Mouse (Mus musculus) liver, postnatal 0 days (tissue): ENCODE results near the gene Ebf3. TPM values are rescaled to one million over a fixed set of nuclear protein-coding genes. Genes with fewer than 3 reads are reported as not detected.

Experiments
- ATAC-seq: fragments of 200-750 bp; cut with Nextera tagmentation; 2 replicates; pipeline ENCODE4 v1.8.0; 2017; ENCODE audit warnings: mild to moderate bottlenecking, moderate library complexity
- DNase-seq: peaks from one replicate; pipeline ENCODE4 v3.0.0-alpha.2; 2016
- H3K27ac ChIP-seq: fragments of 300-500 bp; sonication (generic); 2 replicates; pipeline ENCODE4 v1.5.1; 2014; ENCODE audit warnings: antibody characterized with exemption, moderate library complexity, mild to moderate bottlenecking, low read depth
- H3K27me3 ChIP-seq: fragments of 300-500 bp; sonication (generic); 2 replicates; pipeline ENCODE4 v1.6.1; 2014; ENCODE audit warnings: low read length, control low read depth, mixed read lengths; ENCODE audit not compliant: insufficient read depth
- H3K36me3 ChIP-seq: fragments of 300-500 bp; sonication (generic); replicated peaks from 2 replicates; pipeline ENCODE4 v1.6.1; 2014; ENCODE audit warnings: mild to moderate bottlenecking, control low read depth, low read length, moderate library complexity, mixed read lengths; ENCODE audit not compliant: insufficient read depth
- H3K4me1 ChIP-seq: fragments of 300-500 bp; sonication (generic); 2 replicates; pipeline ENCODE4 v1.6.1; 2014; ENCODE audit warnings: antibody characterized with exemption, mild to moderate bottlenecking, control low read depth; ENCODE audit not compliant: insufficient read depth
- H3K4me2 ChIP-seq: fragments of 300-500 bp; sonication (generic); 2 replicates; pipeline ENCODE4 v1.6.1; 2014; ENCODE audit warnings: low read depth, mild to moderate bottlenecking, low read length, moderate library complexity, mixed read lengths
- H3K4me3 ChIP-seq: fragments of 300-500 bp; sonication (generic); 2 replicates; pipeline ENCODE4 v1.5.1; 2014; ENCODE audit warnings: low read depth, low read length
- H3K9ac ChIP-seq: fragments of 300-500 bp; sonication (generic); replicated peaks from 2 replicates; pipeline ENCODE4 v1.6.1; 2014; ENCODE audit warnings: mild to moderate bottlenecking, moderate library complexity
- H3K9me3 ChIP-seq: fragments of 300-500 bp; sonication (generic); 2 replicates; pipeline ENCODE4 v1.6.1; 2016; ENCODE audit warnings: mild to moderate bottlenecking, control low read depth, low read length, mixed read lengths
- CTCF ChIP-seq: sonication (generic); IDR thresholded peaks from 2 replicates; pipeline ENCODE4 v1.5.1; 2016; ENCODE audit warnings: antibody characterized with exemption, low read depth
- EP300 ChIP-seq: IDR thresholded peaks from 2 replicates; pipeline ENCODE4 v1.6.1; 2016; ENCODE audit warnings: antibody characterized with exemption, low read depth, mild to moderate bottlenecking
- WGBS: fragments of 180-500 bp; shearing (Covaris S2); extraction: QIAGEN DNeasy Blood & Tissue Kit; methylation state at CpG from one replicate; pipeline ENCODE4 v1.1.7; 2014; ENCODE audit not compliant: insufficient replicate concordance; 5-methylcytosine and 5-hydroxymethylcytosine counted together
- polyA plus RNA-seq: library from polyadenylated mRNA; unstranded; fragments of >200 nt; fragmentation: Nextera tagmentation; extraction: Ambion mirVana; gene quantifications from 2 replicates; pipeline ENCODE4 v1.2.1, GENCODE M21; 2015

The Ebf3 gene
- polyA plus RNA-seq, result 0.05 TPM in 1 of 2 replicates, not detected in the other

- DNase-seq (peak; percentile 74), ATAC-seq (peak; percentile 77)
- peaks cover 98% of the 10 kb centered on the region for H3K27me3 ChIP-seq
- H3K4me2 ChIP-seq, result peak within 1 kb of the TSS; percentile 86
- peak within 1 kb of the TSS; percentile 26; the same call in 1 of the 2 replicates for H3K9ac ChIP-seq
- H3K4me1 ChIP-seq, result peaks cover 15% of the 10 kb centered on the region
- no peaks in the 10 kb centered on the region for H3K36me3 ChIP-seq
- no peaks in the 10 kb centered on the region for H3K9me3 ChIP-seq
- TF ChIP-seq CTCF, result no peak
- TF ChIP-seq EP300, result no peak
- peak within 1 kb of the TSS; percentile 55 for H3K4me3 ChIP-seq
- WGBS, result 1% methylated on average over 69 of the region's 127 CpGs
- H3K27ac ChIP-seq, result no peak within 1 kb of the TSS
These were observed at the start of gene Ebf3 for GRCm38 (mm10) chr7:137313904-137314691. Gene Ebf3 (minus strand): TSS chr7:137314445.

GRCm38 (mm10) chr7:137346860-137347259 is 32.6 kb upstream of the Ebf3 start:
- no peak for TF ChIP-seq EP300
- no peak for TF ChIP-seq CTCF
- Histone ChIP-seq H3K36me3 (no peaks in the 10 kb centered on the region), H3K9me3 (no peaks in the 10 kb centered on the region), H3K4me2 (no peak overlapping the region), H3K27ac (no peak overlapping the region), H3K4me3 (no peak overlapping the region), H3K9ac (no peak overlapping the region), H3K4me1 (no peaks in the 10 kb centered on the region), H3K27me3 (no peaks in the 10 kb centered on the region)
- no peak for DNase-seq
- 69% methylated on average over 7 of the region's 7 CpGs for WGBS
- ATAC-seq, result no peak

- no peak overlapping the region for H3K4me3 ChIP-seq
- H3K4me2 ChIP-seq, result no peak overlapping the region
- WGBS, result 73% methylated on average over 10 of the region's 10 CpGs
- TF ChIP-seq CTCF, result no peak
- TF ChIP-seq EP300, result no peak
- ATAC-seq (no peak), DNase-seq (no peak)
- H3K9me3 ChIP-seq, result no peaks in the 10 kb centered on the region
- no peaks in the 10 kb centered on the region for H3K4me1 ChIP-seq
- H3K27ac ChIP-seq, result no peak overlapping the region
- no peaks in the 10 kb centered on the region for H3K27me3 ChIP-seq
- no peak overlapping the region for H3K9ac ChIP-seq
- no peaks in the 10 kb centered on the region for H3K36me3 ChIP-seq
These were observed 31.8 kb upstream of the Ebf3 start for GRCm38 (mm10) chr7:137346068-137346467.

GRCm38 (mm10) chr7:137333951-137334350 is 19.7 kb upstream of the Ebf3 start:
- no peak for TF ChIP-seq EP300
- TF ChIP-seq CTCF, result no peak
- H3K4me1 ChIP-seq, result no peaks in the 10 kb centered on the region
- 80% methylated on average over 2 of the region's 2 CpGs for WGBS

GRCm38 (mm10) chr7:137322926-137323325 is 8.7 kb upstream of the Ebf3 start:
- H3K9ac ChIP-seq, result no peak overlapping the region
- no peak overlapping the region for H3K27ac ChIP-seq
- WGBS, result 2% methylated on average over 18 of the region's 21 CpGs
- 0 out of 2 replicates have a peak overlapping the region, but pooled peaks have one; percentile 15 for H3K4me3 ChIP-seq
- TF ChIP-seq EP300 (no peak), CTCF (no peak)
- H3K27me3 ChIP-seq, result peaks cover 83% of the 10 kb centered on the region
- no peak overlapping the region for H3K4me2 ChIP-seq
- no peaks in the 10 kb centered on the region for H3K36me3 ChIP-seq
- H3K4me1 ChIP-seq, result peaks cover 3% of the 10 kb centered on the region; the same call in 1 of the 2 replicates
- ATAC-seq, result no peak
- no peak for DNase-seq
- H3K9me3 ChIP-seq, result no peaks in the 10 kb centered on the region

More at GRCm38 (mm10) chr7:137333951-137334350, 19.7 kb upstream of the Ebf3 start:
- H3K27me3 ChIP-seq, result 0 out of 2 replicates have a peak, but pooled peaks cover 8% of the 10 kb centered on the region
- H3K4me3 ChIP-seq, result no peak overlapping the region
- ATAC-seq, result no peak
- no peaks in the 10 kb centered on the region for H3K9me3 ChIP-seq
- no peaks in the 10 kb centered on the region for H3K36me3 ChIP-seq
- no peak for DNase-seq
- no peak overlapping the region for H3K27ac ChIP-seq
- H3K9ac ChIP-seq, result no peak overlapping the region
- H3K4me2 ChIP-seq, result no peak overlapping the region

GRCm38 (mm10) chr7:137321961-137322784 is 7.9 kb upstream of the Ebf3 start:
- peaks cover 3% of the 10 kb centered on the region; the same call in 1 of the 2 replicates for H3K4me1 ChIP-seq
- WGBS, result 3% methylated on average over 71 of the region's 72 CpGs
- no peak for TF ChIP-seq CTCF
- TF ChIP-seq EP300, result no peak
- H3K27me3 ChIP-seq, result peaks cover 87% of the 10 kb centered on the region
- ATAC-seq (no peak), DNase-seq (no peak)
- H3K4me3 ChIP-seq, result 0 out of 2 replicates have a peak overlapping the region, but pooled peaks have one; percentile 15
- no peak overlapping the region for H3K4me2 ChIP-seq
- no peak overlapping the region for H3K9ac ChIP-seq
- no peak overlapping the region for H3K27ac ChIP-seq
- no peaks in the 10 kb centered on the region for H3K36me3 ChIP-seq
- no peaks in the 10 kb centered on the region for H3K9me3 ChIP-seq
